Mouse (Mus musculus): ENCODE measurements around the gene Nlrp3. TPM values are rescaled to one million over a fixed set of nuclear protein-coding genes. Genes with fewer than 3 reads are reported as not detected.
"Not testable (repeated sequence)": the region's sequence is repeated elsewhere in the genome, so short reads cannot be mapped to it uniquely, and the experiment has no call there.

Gene Nlrp3
- polyA plus RNA-seq, 1 experiment from 2014 or later, result 0.24 TPM

- Histone ChIP-seq H3K9ac (replicated peaks) (no peak overlapping the region), H3K36me3 (no peaks in the 10 kb centered on the region), H3K4me1 (peaks cover 10% of the 10 kb centered on the region), H3K27ac (replicated peaks) (peak overlapping the region; percentile 60), H3K4me3 (replicated peaks) (0 out of 2 replicates have a peak overlapping the region, but pooled peaks have one; percentile 4), H3K4me2 (peak overlapping the region; percentile 40), H3K27me3 (replicated peaks) (no peaks in the 10 kb centered on the region), H3K9me3 (replicated peaks) (no peaks in the 10 kb centered on the region)
- 30% methylated on average over 11 of the region's 11 CpGs for WGBS
- no peak for ATAC-seq (ENCODE audit: low FRiP score)
These were observed 3.0 kb upstream of the Nlrp3 start for GRCm38 (mm10) chr11:59538387-59538786.

GRCm38 (mm10) chr11:59540123-59540522, 1.2 kb upstream of the Nlrp3 start:
- no peak overlapping the region for H3K27ac ChIP-seq (replicated peaks)
- 75% methylated on average over 3 of the region's 3 CpGs for WGBS

GRCm38 (mm10) chr11:59542442-59542841, 1.1 kb downstream of the Nlrp3 start:
- no peaks in the 10 kb centered on the region for H3K36me3 ChIP-seq
- no peak for ATAC-seq (ENCODE audit: low FRiP score)
- H3K27ac ChIP-seq (replicated peaks), result no peak overlapping the region
- WGBS, result 86% methylated on average over 6 of the region's 6 CpGs
- peaks cover 10% of the 10 kb centered on the region for H3K4me1 ChIP-seq
- no peak overlapping the region for H3K9ac ChIP-seq (replicated peaks)
- no peak overlapping the region for H3K4me3 ChIP-seq (replicated peaks)
- H3K27me3 ChIP-seq (replicated peaks), result no peaks in the 10 kb centered on the region
- no peaks in the 10 kb centered on the region for H3K9me3 ChIP-seq (replicated peaks)
- H3K4me2 ChIP-seq, result no peak overlapping the region

More at GRCm38 (mm10) chr11:59540123-59540522, 1.2 kb upstream of the Nlrp3 start:
- no peaks in the 10 kb centered on the region for H3K27me3 ChIP-seq (replicated peaks)
- no peak for ATAC-seq (ENCODE audit: low FRiP score)
- H3K4me1 ChIP-seq, result peaks cover 10% of the 10 kb centered on the region
- no peak overlapping the region for H3K4me3 ChIP-seq (replicated peaks)
- no peak overlapping the region for H3K4me2 ChIP-seq
- H3K9ac ChIP-seq (replicated peaks), result no peak overlapping the region
- H3K36me3 ChIP-seq, result no peaks in the 10 kb centered on the region
- no peaks in the 10 kb centered on the region for H3K9me3 ChIP-seq (replicated peaks)

- no peaks in the 10 kb centered on the region for H3K27me3 ChIP-seq (replicated peaks)
- no peak overlapping the region for H3K4me3 ChIP-seq (replicated peaks)
- H3K4me2 ChIP-seq, result no peak overlapping the region
- H3K9ac ChIP-seq (replicated peaks), result no peak overlapping the region
- H3K9me3 ChIP-seq (replicated peaks), result no peaks in the 10 kb centered on the region
- H3K27ac ChIP-seq (replicated peaks), result no peak overlapping the region
- no peak for ATAC-seq (ENCODE audit: low FRiP score)
- 87% methylated on average over 3 of the region's 3 CpGs for WGBS
- peaks cover 6% of the 10 kb centered on the region for H3K4me1 ChIP-seq
- H3K36me3 ChIP-seq, result no peaks in the 10 kb centered on the region
These were observed 2.0 kb downstream of the Nlrp3 start for GRCm38 (mm10) chr11:59543376-59543775.

GRCm38 (mm10) chr11:59544005-59544404, 2.6 kb downstream of the Nlrp3 start:
- Histone ChIP-seq H3K4me3 (replicated peaks) (no peak overlapping the region), H3K27me3 (replicated peaks) (no peaks in the 10 kb centered on the region), H3K4me1 (no peaks in the 10 kb centered on the region; the same call in 1 of the 2 replicates), H3K36me3 (no peaks in the 10 kb centered on the region), H3K4me2 (no peak overlapping the region), H3K9me3 (replicated peaks) (no peaks in the 10 kb centered on the region), H3K9ac (replicated peaks) (no peak overlapping the region), H3K27ac (replicated peaks) (no peak overlapping the region)
- no peak for ATAC-seq (ENCODE audit: low FRiP score)
- 88% methylated on average over 9 of the region's 9 CpGs for WGBS

- Histone ChIP-seq H3K27me3 (replicated peaks) (no peaks in the 10 kb centered on the region), H3K4me3 (replicated peaks) (no peak overlapping the region), H3K9me3 (replicated peaks) (no peaks in the 10 kb centered on the region), H3K4me1 (peaks cover 6% of the 10 kb centered on the region; the same call in 1 of the 2 replicates), H3K27ac (replicated peaks) (no peak overlapping the region), H3K36me3 (no peaks in the 10 kb centered on the region), H3K9ac (replicated peaks) (no peak overlapping the region), H3K4me2 (no peak overlapping the region)
- WGBS, result 95% methylated on average over 11 of the region's 11 CpGs
- ATAC-seq (ENCODE audit: low FRiP score), result no peak
These were observed 12.8 kb downstream of the Nlrp3 start for GRCm38 (mm10) chr11:59554127-59554526.

- H3K4me3 ChIP-seq (replicated peaks), result no peak overlapping the region
- peaks cover 6% of the 10 kb centered on the region; the same call in 1 of the 2 replicates for H3K4me1 ChIP-seq
- WGBS, result 83% methylated on average over 8 of the region's 8 CpGs
- no peak overlapping the region for H3K27ac ChIP-seq (replicated peaks)
- no peak for ATAC-seq (ENCODE audit: low FRiP score)
- H3K9me3 ChIP-seq (replicated peaks), result no peaks in the 10 kb centered on the region
- no peak overlapping the region for H3K9ac ChIP-seq (replicated peaks)
- no peaks in the 10 kb centered on the region for H3K27me3 ChIP-seq (replicated peaks)
- H3K36me3 ChIP-seq, result no peaks in the 10 kb centered on the region
- no peak overlapping the region for H3K4me2 ChIP-seq
These were observed 13.2 kb downstream of the Nlrp3 start for GRCm38 (mm10) chr11:59554535-59554934.

- Histone ChIP-seq H3K4me3 (replicated peaks) (no peak overlapping the region), H3K9ac (replicated peaks) (no peak overlapping the region), H3K4me1 (0 out of 2 replicates have a peak, but pooled peaks cover under 1% of the 10 kb centered on the region), H3K27me3 (replicated peaks) (no peaks in the 10 kb centered on the region), H3K36me3 (no peaks in the 10 kb centered on the region), H3K9me3 (replicated peaks) (no peaks in the 10 kb centered on the region), H3K27ac (replicated peaks) (no peak overlapping the region), H3K4me2 (no peak overlapping the region)
- WGBS, result 78% methylated on average over 3 of the region's 3 CpGs
- ATAC-seq (ENCODE audit: low FRiP score), result no peak
These were observed 19.5 kb downstream of the Nlrp3 start for GRCm38 (mm10) chr11:59560906-59561305.

GRCm38 (mm10) chr11:59562336-59562735, 21.0 kb downstream of the Nlrp3 start:
- no peaks in the 10 kb centered on the region for H3K9me3 ChIP-seq (replicated peaks)
- ATAC-seq (ENCODE audit: low FRiP score), result no peak

GRCm38 (mm10) chr11:59562837-59563236, 21.5 kb downstream of the Nlrp3 start:
- WGBS, result 64% methylated on average over 9 of the region's 9 CpGs
- no peak for ATAC-seq (ENCODE audit: low FRiP score)
- Histone ChIP-seq H3K9ac (replicated peaks) (no peak overlapping the region), H3K4me2 (no peak overlapping the region), H3K9me3 (replicated peaks) (no peaks in the 10 kb centered on the region), H3K27ac (replicated peaks) (no peak overlapping the region), H3K27me3 (replicated peaks) (no peaks in the 10 kb centered on the region), H3K4me1 (no peaks in the 10 kb centered on the region), H3K4me3 (replicated peaks) (no peak overlapping the region), H3K36me3 (no peaks in the 10 kb centered on the region)

More at GRCm38 (mm10) chr11:59562336-59562735, 21.0 kb downstream of the Nlrp3 start:
- Histone ChIP-seq H3K4me1 (no peaks in the 10 kb centered on the region), H3K9ac (replicated peaks) (no peak overlapping the region), H3K36me3 (no peaks in the 10 kb centered on the region), H3K4me2 (no peak overlapping the region), H3K27me3 (replicated peaks) (no peaks in the 10 kb centered on the region), H3K27ac (replicated peaks) (no peak overlapping the region), H3K4me3 (replicated peaks) (no peak overlapping the region)
- 94% methylated on average over 4 of the region's 4 CpGs for WGBS

- Histone ChIP-seq H3K36me3 (no peaks in the 10 kb centered on the region), H3K9me3 (replicated peaks) (no peaks in the 10 kb centered on the region), H3K4me3 (replicated peaks) (no peak overlapping the region), H3K4me1 (no peaks in the 10 kb centered on the region), H3K27me3 (replicated peaks) (no peaks in the 10 kb centered on the region), H3K9ac (replicated peaks) (no peak overlapping the region), H3K27ac (replicated peaks) (no peak overlapping the region), H3K4me2 (no peak overlapping the region)
- no peak for ATAC-seq (ENCODE audit: low FRiP score)
- 70% methylated on average over 3 of the region's 3 CpGs for WGBS
These were observed 27.9 kb downstream of the Nlrp3 start for GRCm38 (mm10) chr11:59569306-59569705.

- H3K27me3 ChIP-seq (replicated peaks), result no peaks in the 10 kb centered on the region
- H3K36me3 ChIP-seq, result no peaks in the 10 kb centered on the region
- WGBS, result 61% methylated on average over 9 of the region's 9 CpGs
- no peak overlapping the region for H3K4me3 ChIP-seq (replicated peaks)
- H3K4me1 ChIP-seq, result no peaks in the 10 kb centered on the region
- H3K27ac ChIP-seq (replicated peaks), result no peak overlapping the region
- no peak for ATAC-seq (ENCODE audit: low FRiP score)
- H3K9me3 ChIP-seq (replicated peaks), result no peaks in the 10 kb centered on the region
- no peak overlapping the region for H3K4me2 ChIP-seq
- no peak overlapping the region for H3K9ac ChIP-seq (replicated peaks)
These were observed 34.4 kb downstream of the Nlrp3 start for GRCm38 (mm10) chr11:59575726-59576125.

GRCm38 (mm10) chr11:59576135-59576534, 34.8 kb downstream of the Nlrp3 start, which contains the start of gene Olfr222:
TSS of gene Olfr222 (minus strand) at chr11:59576235.
- not testable (repeated sequence) for H3K27me3 ChIP-seq (replicated peaks); H3K27ac ChIP-seq (replicated peaks); H3K9me3 ChIP-seq (replicated peaks); H3K4me2 ChIP-seq; H3K4me1 ChIP-seq; H3K36me3 ChIP-seq; H3K4me3 ChIP-seq (replicated peaks); ATAC-seq (ENCODE audit: low FRiP score); H3K9ac ChIP-seq (replicated peaks)
